Mouse (Mus musculus) MEL (cell line): ENCODE results near the gene Rps24. TPM values are rescaled to one million over a fixed set of nuclear protein-coding genes. Genes with fewer than 3 reads are reported as not detected.

Source experiments
- DNase-seq: peaks from one replicate; pipeline ENCODE4 v3.0.0; 2011; ENCODE audit warnings: low read depth, low spot score
- H3K27ac ChIP-seq: 2 replicates; pipeline ENCODE4 v1.5.1; 2012; ENCODE audit warnings: low read depth, mild to moderate bottlenecking, control low read depth, low read length, moderate library complexity; ENCODE audit not compliant: control insufficient read depth
- H3K27me3 ChIP-seq, 2 experiments: fragments of 150-350 bp in 1 of 2; sonication (generic) in 1 of 2; 2 replicates each; pipeline ENCODE4 v1.6.1; 2012; ENCODE audit warnings: low read length in 2 of 2, mild to moderate bottlenecking in 2 of 2, improper control_type of control experiment in 1 of 2, moderate library complexity in 1 of 2; ENCODE audit not compliant: insufficient read depth in 2 of 2, control insufficient read depth in 1 of 2
- H3K36me3 ChIP-seq, 2 experiments: 2 replicates each; pipeline ENCODE4 v1.6.1; 2012 to 2014; ENCODE audit warnings: low read length in 2 of 2, improper control_type of control experiment in 1 of 2, inconsistent platforms in 1 of 2, mild to moderate bottlenecking in 1 of 2; ENCODE audit not compliant: insufficient read depth in 2 of 2, control insufficient read depth in 1 of 2
- H3K4me1 ChIP-seq, 2 experiments: fragments of 150-350 bp in 1 of 2; sonication (generic) in 1 of 2; 2 replicates each; pipeline ENCODE4 v1.6.1; 2012; ENCODE audit warnings: low read length in 2 of 2, improper control_type of control experiment in 1 of 2, mild to moderate bottlenecking in 1 of 2; ENCODE audit not compliant: insufficient read depth in 2 of 2, control insufficient read depth in 1 of 2
- H3K4me3 ChIP-seq, 2 experiments: fragments of 150-350 bp in 1 of 2; sonication (generic) in 1 of 2; 2 replicates each; pipeline ENCODE4 v1.5.1; 2012; ENCODE audit warnings: low read depth in 2 of 2, low read length in 2 of 2, mild to moderate bottlenecking in 2 of 2, moderate library complexity in 2 of 2, control low read depth in 1 of 2, improper control_type of control experiment in 1 of 2; ENCODE audit not compliant: control insufficient read depth in 1 of 2, insufficient read depth in 1 of 2
- H3K79me2 ChIP-seq: 2 replicates; pipeline ENCODE4 v1.6.1; 2012; ENCODE audit warnings: mild to moderate bottlenecking, low read length, moderate library complexity; ENCODE audit not compliant: control insufficient read depth, poor library complexity, insufficient read depth
- H3K9ac ChIP-seq: 2 replicates; pipeline ENCODE4 v1.6.1; 2012; ENCODE audit warnings: low read depth, mild to moderate bottlenecking, control low read depth, low read length, moderate library complexity; ENCODE audit not compliant: control insufficient read depth, poor library complexity, severe bottlenecking
- H3K9me3 ChIP-seq: fragments of 150-350 bp; sonication (generic); replicated peaks from 2 replicates; pipeline ENCODE4 v1.6.1; 2012; ENCODE audit warnings: mild to moderate bottlenecking, low read length, improper control_type of control experiment, moderate library complexity; ENCODE audit not compliant: insufficient read depth
- CHD2 ChIP-seq: IDR thresholded peaks from 2 replicates; pipeline ENCODE4 v1.6.1; 2011; ENCODE audit warnings: low read length, improper control_type of control experiment
- CTCF ChIP-seq, 3 experiments: IDR thresholded peaks in 2 of 3; conservative IDR thresholded peaks in 1 of 3; 2 replicates each; pipeline ENCODE4 v1.5.1; 2011 to 2012; ENCODE audit warnings: low read length in 3 of 3, low read depth in 2 of 3, mild to moderate bottlenecking in 2 of 3, improper control_type of control experiment in 1 of 3, inconsistent platforms in 1 of 3, mixed read lengths in 1 of 3, moderate library complexity in 1 of 3; ENCODE audit not compliant: control insufficient read depth in 1 of 3, insufficient read depth in 1 of 3, poor library complexity in 1 of 3, severe bottlenecking in 1 of 3
- E2F4 ChIP-seq: IDR thresholded peaks from 2 replicates; pipeline ENCODE4 v1.6.1; 2011; ENCODE audit warnings: low read depth, low read length, improper control_type of control experiment, borderline replicate concordance
- ETS1 ChIP-seq: IDR thresholded peaks from 2 replicates; pipeline ENCODE4 v1.6.1; 2012; ENCODE audit warnings: low read depth, mild to moderate bottlenecking, inconsistent platforms, low read length, improper control_type of control experiment, moderate library complexity
- HCFC1 ChIP-seq: IDR thresholded peaks from 2 replicates; pipeline ENCODE4 v1.6.1; 2012; ENCODE audit warnings: low read depth, mild to moderate bottlenecking, inconsistent platforms, low read length, improper control_type of control experiment, moderate library complexity
- MAZ ChIP-seq: IDR thresholded peaks from 2 replicates; pipeline ENCODE4 v1.6.1; 2012; ENCODE audit warnings: low read depth, mild to moderate bottlenecking, inconsistent platforms, low read length, improper control_type of control experiment
- MYC ChIP-seq: IDR thresholded peaks from 2 replicates; pipeline ENCODE4 v1.6.1; 2011; ENCODE audit warnings: low read depth, mild to moderate bottlenecking, low read length, improper control_type of control experiment, moderate library complexity
- NRF1 ChIP-seq: IDR thresholded peaks from 2 replicates; pipeline ENCODE4 v1.6.1; 2014; ENCODE audit warnings: low read depth, mild to moderate bottlenecking, inconsistent platforms, low read length, improper control_type of control experiment, moderate library complexity; ENCODE audit not compliant: poor library complexity, insufficient read depth, severe bottlenecking
- POLR2AphosphoS2 ChIP-seq: IDR thresholded peaks from 2 replicates; pipeline ENCODE4 v1.6.1; 2011; ENCODE audit warnings: low read length, improper control_type of control experiment
- POLR2AphosphoS5 ChIP-seq: IDR thresholded peaks from 2 replicates; pipeline ENCODE4 v1.6.1; 2012; ENCODE audit warnings: low read depth, borderline replicate concordance, mild to moderate bottlenecking, inconsistent platforms, low read length, moderate library complexity, mixed read lengths
- RAD21 ChIP-seq: IDR thresholded peaks from 2 replicates; pipeline ENCODE4 v1.6.1; 2011; ENCODE audit warnings: mild to moderate bottlenecking, low read depth, low read length, improper control_type of control experiment
- RCOR1 ChIP-seq: IDR thresholded peaks from 2 replicates; pipeline ENCODE4 v1.6.1; 2012; ENCODE audit warnings: low read depth, mild to moderate bottlenecking, inconsistent platforms, low read length, improper control_type of control experiment
- SIN3A ChIP-seq: IDR thresholded peaks from 2 replicates; pipeline ENCODE4 v1.6.1; 2012; ENCODE audit warnings: low read length, improper control_type of control experiment, inconsistent platforms
- SMC3 ChIP-seq: IDR thresholded peaks from 2 replicates; pipeline ENCODE4 v1.6.1; 2011; ENCODE audit warnings: low read depth, low read length, improper control_type of control experiment
- TAL1 ChIP-seq: IDR thresholded peaks from 2 replicates; pipeline ENCODE4 v1.6.1; 2012; ENCODE audit warnings: mild to moderate bottlenecking, inconsistent platforms, low read length, moderate library complexity, mixed read lengths
- TBP ChIP-seq: IDR thresholded peaks from 2 replicates; pipeline ENCODE4 v1.8.0; 2011; ENCODE audit warnings: low read depth, low read length, improper control_type of control experiment
- UBTF ChIP-seq: IDR thresholded peaks from 2 replicates; pipeline ENCODE4 v1.6.1; 2012; ENCODE audit warnings: low read depth, mild to moderate bottlenecking, inconsistent platforms, low read length, improper control_type of control experiment, moderate library complexity, borderline replicate concordance; ENCODE audit not compliant: insufficient read depth
- USF1 ChIP-seq: IDR thresholded peaks from 2 replicates; pipeline ENCODE4 v1.6.1; 2014; ENCODE audit warnings: low read depth, mild to moderate bottlenecking, inconsistent platforms, low read length, improper control_type of control experiment, moderate library complexity
- ZKSCAN1 ChIP-seq: IDR thresholded peaks from 2 replicates; pipeline ENCODE4 v1.6.1; 2012; ENCODE audit warnings: low read depth, mild to moderate bottlenecking, inconsistent platforms, low read length, improper control_type of control experiment, moderate library complexity
- ZNF384 ChIP-seq: IDR thresholded peaks from 2 replicates; pipeline ENCODE4 v1.6.1; 2012; ENCODE audit warnings: low read depth, mild to moderate bottlenecking, inconsistent platforms, low read length, improper control_type of control experiment
- polyA plus RNA-seq, 2 experiments: library from polyadenylated mRNA; stranded (reverse) in 1 of 2; unstranded in 1 of 2; fragments of >175 nt in 1 of 2; fragments of >200 nt in 1 of 2; gene quantifications; 2 replicates each; pipeline versions ENCODE4 v1.2.1 to v1.2.4; 2012; ENCODE audit warnings: low replicate concordance in 2 of 2, low read depth in 1 of 2; ENCODE audit not compliant: insufficient read length in 2 of 2, insufficient read depth in 1 of 2, missing spikeins in 1 of 2
- total RNA-seq: library from RNA; depleted of rRNA; stranded (reverse); fragments of 300-350 nt; gene quantifications from 2 replicates; pipeline ENCODE4 v1.2.3, GENCODE M21; 2012

Rps24 gene
- total and polyA plus RNA-seq, 3 experiments, result 2,687 to 2,914 TPM; not detected in 1

DNA sequence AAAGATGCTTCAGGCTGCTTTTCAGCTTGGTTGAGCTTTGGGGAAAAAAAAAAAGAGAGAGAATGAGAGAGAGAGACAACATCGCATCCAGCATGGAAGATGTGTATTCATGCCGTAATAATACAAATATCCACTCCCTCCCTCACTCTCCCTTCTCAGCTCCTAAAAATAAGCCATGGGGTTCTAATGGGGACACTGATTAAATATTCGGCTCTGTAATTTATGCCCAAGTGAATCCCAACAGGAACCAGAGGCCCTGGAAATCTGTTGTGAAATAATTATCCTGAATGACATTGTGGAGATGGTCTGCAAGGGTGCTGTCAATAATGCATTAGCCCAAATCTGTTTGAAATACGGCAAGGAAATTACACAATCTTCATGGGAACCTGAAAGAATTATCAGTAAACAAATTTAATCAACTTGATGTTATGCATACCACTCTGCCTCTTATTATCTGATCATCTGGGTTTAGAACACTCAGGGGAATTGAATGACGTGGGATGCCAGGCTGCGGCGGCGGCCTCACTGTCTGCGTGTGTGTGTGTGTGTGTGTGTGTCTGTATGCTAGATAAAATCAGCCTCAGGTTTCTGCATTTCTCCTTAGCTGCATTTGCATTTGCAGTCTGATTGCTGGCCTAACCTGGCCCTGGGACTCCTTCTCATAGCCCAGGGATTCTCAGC lies 48.1 kb downstream of the Rps24 start:
- Histone ChIP-seq H3K9me3 (no peaks in the 10 kb centered on the region), H3K4me1 (no peaks in the 10 kb centered on the region), H3K9ac (no peak overlapping the region), H3K79me2 (no peaks in the 10 kb centered on the region), H3K36me3 (no peaks in the 10 kb centered on the region), H3K4me3 (no peak overlapping the region), H3K27ac (no peak overlapping the region)
- DNase-seq, result no peak
- no peak for TF ChIP-seq RCOR1
- TF ChIP-seq POLR2AphosphoS5, result no peak
- no peak for TF ChIP-seq ZNF384
- TF ChIP-seq ETS1, result no peak
- TF ChIP-seq NRF1, result no peak
- no peak for TF ChIP-seq SMC3
- no peak for TF ChIP-seq HCFC1
- TF ChIP-seq, all 39 proteins: peak for 0
- H3K27me3 ChIP-seq, result no peaks in the 10 kb centered on the region

DNA sequence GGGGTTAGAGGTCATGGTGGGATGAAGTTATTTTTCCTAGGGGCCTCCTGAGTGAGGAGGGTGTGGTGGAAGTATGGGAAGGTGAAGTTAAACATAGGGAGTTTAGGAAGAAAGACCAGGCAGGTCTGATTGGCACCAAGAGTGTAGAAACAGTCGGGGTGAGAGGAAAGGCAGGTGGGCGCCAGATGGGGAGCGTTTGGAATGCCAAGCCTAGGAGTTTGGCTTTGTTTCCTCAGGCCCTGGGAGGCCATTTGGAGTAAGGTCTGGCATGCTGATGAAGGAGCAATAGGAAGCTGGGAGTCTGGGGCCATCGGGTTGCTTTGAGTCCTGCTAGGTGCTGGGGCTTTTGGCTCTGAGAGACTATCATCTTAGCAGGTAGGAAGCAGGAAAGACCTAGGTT lies 56.0 kb downstream of the Rps24 start:
- Histone ChIP-seq H3K79me2 (no peaks in the 10 kb centered on the region), H3K4me1 (no peaks in the 10 kb centered on the region), H3K36me3 (no peaks in the 10 kb centered on the region), H3K9me3 (no peaks in the 10 kb centered on the region), H3K27me3 (no peaks in the 10 kb centered on the region), H3K9ac (no peak overlapping the region), H3K27ac (no peak overlapping the region), H3K4me3 (no peak overlapping the region)
- DNase-seq, result no peak
- TF ChIP-seq SIN3A (no peak), MYC (no peak), MAZ (no peak)

GRCm38 (mm10) chr14:24544057-24544456 lies 57.1 kb downstream of the Rps24 start:
- Histone ChIP-seq H3K9ac (no peak overlapping the region), H3K36me3 (no peaks in the 10 kb centered on the region)
- TF ChIP-seq TBP (no peak), RAD21 (no peak), UBTF (no peak), ZNF384 (no peak), POLR2AphosphoS2 (no peak), CHD2 (no peak), RCOR1 (no peak), E2F4 (no peak), HCFC1 (no peak), MAZ (no peak), USF1 (no peak), CTCF (IDR thresholded peaks at IDR 0.05 in 2 of 3, conservative IDR thresholded peaks at IDR 0.05 in 1 of 3; ENCODE audit: control insufficient read depth in 1 of 3, insufficient read depth in 1 of 3, low read depth in 2 of 3, low read length in 3 of 3, poor library complexity in 1 of 3, severe bottlenecking in 1 of 3) (no peak; a peak in 1 of 6 replicates), SMC3 (no peak), NRF1 (no peak), TAL1 (no peak), ZKSCAN1 (no peak)
- TF ChIP-seq, all 39 proteins: peak for 0
- no peaks in the 10 kb centered on the region for H3K4me1 ChIP-seq
- H3K27ac ChIP-seq, result no peak overlapping the region
- DNase-seq, result no peak
- no peaks in the 10 kb centered on the region for H3K79me2 ChIP-seq
- no peaks in the 10 kb centered on the region for H3K27me3 ChIP-seq
- H3K9me3 ChIP-seq, result no peaks in the 10 kb centered on the region
- no peak overlapping the region for H3K4me3 ChIP-seq
